In genomic region chr5:112576993-112577670, GRCm38 (mm10) we compare ENCODE assay signal across 7 mouse cellular contexts. TPM values are rescaled to one million over a fixed set of nuclear protein-coding genes. Genes with fewer than 3 reads are reported as not detected.
A peak's percentile ranks its signal among the peaks of the same experiment; 100 is the strongest.
DNase-seq lines count a peak whose midpoint lies in the region; ATAC-seq and TF ChIP-seq lines count a peak whose summit lies in the region.

TSS of gene Sez6l (minus strand) at chr5:112577185.

- peak within 1 kb of the TSS; percentile 46 for H3K9ac ChIP-seq in embryonic facial prominence, embryonic 14.5 days (ENCODE audit: low read depth, low read length)
- peak within 1 kb of the TSS; percentile 60 for H3K9ac ChIP-seq in hindbrain, embryonic 11.5 days (ENCODE audit: low read depth, low read length)
- H3K9ac ChIP-seq in midbrain, embryonic 15.5 days, result peak within 1 kb of the TSS; percentile 86

- 1% methylated on average over 31 of the region's 50 CpGs for WGBS in embryonic facial prominence, embryonic 14.5 days
- 1% methylated on average over 48 of the region's 50 CpGs for WGBS in hindbrain, embryonic 11.5 days
- WGBS in midbrain, embryonic 15.5 days, result under 1% methylated on average over 50 of the region's 50 CpGs

- H3K27me3 ChIP-seq in E14TG2a.4 (ENCODE audit: insufficient read depth, low read length), result peaks cover 90% of the 10 kb centered on the region
- peaks cover 67% of the 10 kb centered on the region for H3K27me3 ChIP-seq in embryonic facial prominence, embryonic 14.5 days (replicated peaks; ENCODE audit: control insufficient read depth, insufficient read depth, low read length)
- peaks cover 41% of the 10 kb centered on the region for H3K27me3 ChIP-seq in hindbrain, embryonic 11.5 days (ENCODE audit: control insufficient read depth, insufficient read depth, low read length)
- 0 out of 2 replicates have a peak, but pooled peaks cover 2% of the 10 kb centered on the region for H3K27me3 ChIP-seq in midbrain, embryonic 15.5 days (replicated peaks)

- H3K4me2 ChIP-seq in embryonic facial prominence, embryonic 14.5 days (ENCODE audit: low read depth, low read length), result peak within 1 kb of the TSS; percentile 63
- peak within 1 kb of the TSS; percentile 89 for H3K4me2 ChIP-seq in hindbrain, embryonic 11.5 days (replicated peaks; ENCODE audit: low read depth, low read length)
- H3K4me2 ChIP-seq in midbrain, embryonic 15.5 days, result peak within 1 kb of the TSS; percentile 70

- peak within 1 kb of the TSS; percentile 72 for H3K4me3 ChIP-seq in E14TG2a.4 (replicated peaks; ENCODE audit: low read length)
- H3K4me3 ChIP-seq in embryonic facial prominence, embryonic 14.5 days (ENCODE audit: low read depth, low read length), result peak within 1 kb of the TSS; percentile 39
- peak within 1 kb of the TSS; percentile 51 for H3K4me3 ChIP-seq in hindbrain, embryonic 11.5 days (ENCODE audit: low read depth, low read length)
- peak within 1 kb of the TSS; percentile 85 for H3K4me3 ChIP-seq in midbrain, embryonic 15.5 days

- intact Hi-C loops in left cerebral cortex, postnatal 14 days (cut with DNase I), result loop anchor here (5.0 kb wide), 3 partner anchors 65 to 270 kb away; no protein-coding TSS in a partner anchor

- DNase-seq in adrenal gland, postnatal 14 days, result peak; percentile 58
- DNase-seq in embryonic facial prominence, embryonic 14.5 days (ENCODE audit: low spot score), result peak; percentile 43
- DNase-seq in hindbrain, embryonic 11.5 days (ENCODE audit: low spot score), result peak; percentile 84
- DNase-seq in left cerebral cortex, postnatal 14 days (ENCODE audit: low spot score in 2 of 2), result peak; percentile 72 to 83
- DNase-seq in spleen, postnatal 36 days (ENCODE audit: low spot score in 2 of 2), result no peak

- H3K36me3 ChIP-seq in E14TG2a.4 (ENCODE audit: insufficient read depth, low read length), result no peaks in the 10 kb centered on the region
- H3K36me3 ChIP-seq in embryonic facial prominence, embryonic 14.5 days (ENCODE audit: control insufficient read depth, insufficient read depth, low read length), result no peaks in the 10 kb centered on the region
- H3K36me3 ChIP-seq in hindbrain, embryonic 11.5 days (ENCODE audit: control insufficient read depth, insufficient read depth, low read length), result no peaks in the 10 kb centered on the region
- no peaks in the 10 kb centered on the region for H3K36me3 ChIP-seq in midbrain, embryonic 15.5 days (replicated peaks)

- H3K27ac ChIP-seq in embryonic facial prominence, embryonic 14.5 days (replicated peaks; ENCODE audit: low read depth, low read length), result peak within 1 kb of the TSS; percentile 10; the same call in 1 of the 2 replicates
- H3K27ac ChIP-seq in hindbrain, embryonic 11.5 days (ENCODE audit: low read depth, low read length), result peak within 1 kb of the TSS; percentile 53
- peak within 1 kb of the TSS; percentile 89 for H3K27ac ChIP-seq in midbrain, embryonic 15.5 days

- ATAC-seq in embryonic facial prominence, embryonic 14.5 days (ENCODE audit: low read depth), result peak; percentile 53
- peak; percentile 67 for ATAC-seq in hindbrain, embryonic 11.5 days (ENCODE audit: low FRiP score)
- peak; percentile 69 for ATAC-seq in midbrain, embryonic 15.5 days (replicated peaks)

- H3K4me1 ChIP-seq in E14TG2a.4 (replicated peaks; ENCODE audit: low read depth, low read length), result peaks cover 25% of the 10 kb centered on the region
- H3K4me1 ChIP-seq in embryonic facial prominence, embryonic 14.5 days (ENCODE audit: control insufficient read depth, insufficient read depth, low read length), result peaks cover 11% of the 10 kb centered on the region
- H3K4me1 ChIP-seq in hindbrain, embryonic 11.5 days (replicated peaks; ENCODE audit: control insufficient read depth, insufficient read depth, low read length), result peaks cover 9% of the 10 kb centered on the region
- H3K4me1 ChIP-seq in midbrain, embryonic 15.5 days, result peaks cover 58% of the 10 kb centered on the region

- TF ChIP-seq CTCF in E14TG2a.4 (conservative IDR thresholded peaks at IDR 0.05; ENCODE audit: low read length), result no peak

- H3K9me3 ChIP-seq in E14TG2a.4 (ENCODE audit: low read length), result no peaks in the 10 kb centered on the region
- H3K9me3 ChIP-seq in embryonic facial prominence, embryonic 14.5 days (ENCODE audit: control insufficient read depth, low read length), result no peaks in the 10 kb centered on the region
- H3K9me3 ChIP-seq in hindbrain, embryonic 11.5 days (ENCODE audit: control insufficient read depth, low read length), result no peaks in the 10 kb centered on the region
- H3K9me3 ChIP-seq in midbrain, embryonic 15.5 days, result no peaks in the 10 kb centered on the region

RNA-seq across cellular contexts. Expression of gene Sez6l, which starts in this region (rescaled TPM):
- total RNA-seq in adrenal gland, postnatal 14 days (2021), result 4.3 and 4.4 TPM in 2 replicates
- polyA plus RNA-seq in embryonic facial prominence, embryonic 14.5 days (2014; fragmentation: Nextera tagmentation; extraction: Ambion mirVana), result 0.82 and 1.2 TPM in 2 replicates
- 4.9 and 5.1 TPM in 2 replicates for polyA plus RNA-seq in hindbrain, embryonic 11.5 days (2014; fragmentation: Nextera tagmentation; extraction: Ambion mirVana)
- total RNA-seq in left cerebral cortex, postnatal 14 days (2021), result 100 to 1,000 TPM; 158 to 164 TPM
- 65.4 and 67.5 TPM in 2 replicates for polyA plus RNA-seq in midbrain, embryonic 15.5 days (2015; fragmentation: Nextera tagmentation; extraction: Ambion mirVana)

Comparison
In these comparisons a context has a peak if more than half of its experiments do, and no peak if none do; other contexts are left out.
1. RNA of gene Sez6l (total RNA-seq): 158 to 164 TPM in left cerebral cortex, postnatal 14 days; 4.3 to 4.4 TPM in adrenal gland, postnatal 14 days; every median in the first group is over 10 times any median in the second.
2. RNA of gene Sez6l (polyA plus RNA-seq): 65.4 to 67.5 TPM in midbrain, embryonic 15.5 days; 4.9 to 5.1 TPM in hindbrain, embryonic 11.5 days and 0.82 to 1.2 TPM in embryonic facial prominence, embryonic 14.5 days; every median in the first group is over 10 times any median in the second.
3. DNase-seq: peak in adrenal gland, postnatal 14 days (single experiment), embryonic facial prominence, embryonic 14.5 days (single experiment), hindbrain, embryonic 11.5 days (single experiment) and left cerebral cortex, postnatal 14 days (2 of 2); none in spleen, postnatal 36 days (0 of 2).
4. H3K27ac ChIP-seq: peak in every context shown above with its lines; median percentile 89 in midbrain, embryonic 15.5 days; 53 in hindbrain, embryonic 11.5 days; 10 in embryonic facial prominence, embryonic 14.5 days.
5. Peak in every context shown above with its lines, with median percentiles within 50 percentile points of each other: H3K4me3 ChIP-seq, ATAC-seq, H3K4me2 ChIP-seq and H3K9ac ChIP-seq.